Comparison of ENCODE assay signal across 1 mouse cellular context in genomic region chr4:133240934-133241908, GRCm38 (mm10).
A peak's percentile ranks its signal among the peaks of the same experiment; 100 is the strongest.
TF ChIP-seq lines count a peak whose summit lies in the region.

No protein-coding gene starts in this region.

TF ChIP-seq in CH12.LX, 34 proteins besides CTCF, POLR2A, EP300 and RAD21 (continued from another document):
- TF ChIP-seq PAX5 (IDR thresholded peaks at IDR 0.05; ENCODE audit: low read length): no peak
- peak; percentile 81 for TF ChIP-seq NRF1 (IDR thresholded peaks at IDR 0.05; ENCODE audit: low read depth, low read length)
- TF ChIP-seq MXI1 (IDR thresholded peaks at IDR 0.05; ENCODE audit: low read depth, low read length): peak; percentile 59; the same call in 1 of the 2 replicates
- TF ChIP-seq MEF2A (IDR thresholded peaks at IDR 0.05; ENCODE audit: borderline replicate concordance, low read depth, low read length): 0 out of 2 replicates have a peak, but pooled peaks have one; percentile 13
- peak; percentile 43; the same call in 1 of the 2 replicates for TF ChIP-seq TCF12 (IDR thresholded peaks at IDR 0.05; ENCODE audit: low read depth, low read length)
- no peak for TF ChIP-seq BHLHE40 (IDR thresholded peaks at IDR 0.05; ENCODE audit: low read depth, low read length)
